Mouse (Mus musculus): ENCODE results near the gene Ceacam19. TPM values are rescaled to one million over a fixed set of nuclear protein-coding genes. Genes with fewer than 3 reads are reported as not detected.

Gene Ceacam19
- not detected for total RNA-seq (2023)

DNA sequence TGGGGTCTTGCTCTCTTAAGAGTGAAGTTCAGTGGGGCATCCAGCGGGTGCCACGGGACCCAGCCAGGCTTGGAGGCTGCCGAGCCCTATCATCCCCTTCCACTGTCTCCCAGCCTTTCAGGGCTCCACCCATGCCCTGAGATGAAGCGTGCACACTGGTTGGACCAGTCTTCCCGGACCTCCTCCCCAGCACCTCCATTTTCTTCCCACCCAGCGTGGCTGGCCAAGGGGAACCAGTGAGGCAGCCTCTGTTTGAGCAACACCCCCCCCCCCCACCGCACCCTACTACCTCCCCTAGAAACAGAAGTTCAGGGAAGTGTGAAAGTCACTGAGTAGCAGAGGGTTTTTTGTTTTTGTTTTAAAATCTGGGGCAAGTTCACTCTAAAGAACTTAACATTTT is at the start of gene Ceacam19:
Gene Ceacam19, minus strand, starts transcription at position 117 of the 400 bp plus-strand sequence.

GRCm38 (mm10) chr7:19920506-19921261 is 32.9 kb upstream of the Ceacam19 start, which contains the start of gene Pvr:
Gene Pvr (minus strand): TSS chr7:19921160.

DNA sequence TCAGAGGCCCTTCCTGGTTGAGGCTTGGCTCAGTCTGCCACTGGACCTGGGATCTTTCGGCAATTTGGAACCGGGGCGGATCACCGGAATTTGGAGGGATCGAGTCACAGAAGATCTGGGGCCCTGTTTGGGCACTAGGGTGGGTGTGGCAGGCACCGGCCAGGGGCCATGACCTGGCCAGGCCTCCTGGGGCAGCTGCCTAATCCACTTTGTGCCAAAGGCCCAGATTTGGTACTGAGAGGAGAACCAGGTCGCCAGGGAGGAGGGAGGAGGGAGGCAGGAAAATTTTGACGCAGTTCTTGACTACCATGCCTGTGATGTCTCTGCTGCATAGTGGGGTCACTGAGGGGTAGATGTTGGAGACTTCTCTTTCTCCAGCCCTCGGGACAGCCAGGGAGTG is 26.6 kb downstream of the Ceacam19 start, which contains the start of gene Ceacam16:
Gene Ceacam16, minus strand, starts transcription at position 101 of the 400 bp plus-strand sequence.

GRCm38 (mm10) chr7:19851858-19852570 is 35.8 kb downstream of the Ceacam19 start, which contains the start of gene Gm19345:
Gene Gm19345 (plus strand): TSS chr7:19852003.

Other genes with a start within 250 kb of the Ceacam19 start
- 10 to 100 TPM; 80.3 to 90.7 TPM for gene Clptm1, start 222.9 kb downstream of the Ceacam19 start, total RNA-seq (2023)
- gene Apoc2, start 210.0 kb downstream of the Ceacam19 start, total RNA-seq (2023), result not detected
- not detected for gene Gm44805, start 206.5 kb downstream of the Ceacam19 start, total RNA-seq (2023)
- gene Apoc4, start 206.5 kb downstream of the Ceacam19 start, total RNA-seq (2023), result not detected
- not detected for gene Apoc1, start 195.3 kb downstream of the Ceacam19 start, total RNA-seq (2023)
- 10 to 100 TPM; 81.0 to 81.5 TPM for gene Apoe, start 188.8 kb downstream of the Ceacam19 start, total RNA-seq (2023)
- 10 to 100 TPM; 55.4 to 63.8 TPM for gene Tomm40, start 172.5 kb downstream of the Ceacam19 start, total RNA-seq (2023)
- gene Nectin2, start 137.5 kb downstream of the Ceacam19 start, total RNA-seq (2023), result not detected
- not detected for gene Bcam, start 116.9 kb downstream of the Ceacam19 start, total RNA-seq (2023)
- gene Cblc, start 91.2 kb downstream of the Ceacam19 start, total RNA-seq (2023), result 1 to 10 TPM in 1 of 2 experiments, not detected in 1; 1.8 TPM
- 10 to 100 TPM; 64.0 to 80.4 TPM for gene Bcl3, start 65.2 kb downstream of the Ceacam19 start, total RNA-seq (2023)
- not detected for gene Gm19345, start 36.0 kb downstream of the Ceacam19 start, total RNA-seq (2023)
- gene Ceacam16, start 26.7 kb downstream of the Ceacam19 start, total RNA-seq (2023), result 10 to 100 TPM; 14.4 to 16.7 TPM
- 10 to 100 TPM; 20.9 to 22.8 TPM for gene Pvr, start 33.2 kb upstream of the Ceacam19 start, total RNA-seq (2023)
- gene Igsf23, start 62.8 kb upstream of the Ceacam19 start, total RNA-seq (2023), result not detected
- not detected for gene Ceacam20, start 77.4 kb upstream of the Ceacam19 start, total RNA-seq (2023)
- gene Nlrp9b, start 103.5 kb upstream of the Ceacam19 start, total RNA-seq (2023), result not detected
- gene Vmn1r91, start 211.7 kb upstream of the Ceacam19 start, total RNA-seq (2023), result not detected
- gene Gm16442, start 234.6 kb upstream of the Ceacam19 start, total RNA-seq (2023), result not detected

Measured in B cell, adult 67 days (primary cell).